Mouse (Mus musculus) olfactory bulb, adult 2 months (tissue): ENCODE measurements around the gene Col6a2.

Experiments used
- CTCF ChIP-seq: fragments of 200-500 bp; IDR thresholded peaks from 2 replicates; pipeline ENCODE4 v1.5.1; 2012; ENCODE audit warnings: low read depth, mild to moderate bottlenecking, low read length, moderate library complexity; ENCODE audit not compliant: insufficient read depth
- POLR2A ChIP-seq: fragments of 200-500 bp; IDR thresholded peaks from 2 replicates; pipeline ENCODE4 v1.6.1; 2012; ENCODE audit warnings: mild to moderate bottlenecking, low read depth, low read length, moderate library complexity; ENCODE audit not compliant: insufficient read depth

DNA sequence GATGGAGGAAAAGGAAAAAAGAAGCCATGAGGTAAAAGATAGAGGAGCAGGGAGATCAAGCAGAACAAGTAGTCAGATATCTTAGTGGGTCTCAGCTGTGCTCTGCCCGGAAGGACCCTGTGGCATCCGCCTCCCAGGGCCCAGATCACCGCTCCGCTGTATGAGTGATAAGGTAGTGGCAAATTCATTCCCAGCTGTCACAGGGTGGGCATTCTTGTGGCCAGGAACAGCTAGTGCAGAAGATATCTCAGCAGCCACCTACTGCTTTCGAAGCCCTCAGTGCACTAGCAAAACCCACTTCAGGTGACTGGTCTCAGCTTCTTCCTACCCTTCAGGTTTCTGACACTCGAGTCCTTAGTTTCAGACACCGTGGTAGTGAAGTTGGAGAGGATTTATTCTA lies 11.0 kb downstream of the Col6a2 start:
- TF ChIP-seq POLR2A (no peak), CTCF (no peak)
